ENCODE assay signal across 29 mouse cellular contexts in genomic region chr11:117766275-117766674, GRCm38 (mm10). TPM values are rescaled to one million over a fixed set of nuclear protein-coding genes. Genes with fewer than 3 reads are reported as not detected.
DNase-seq lines count a peak whose midpoint lies in the region; ATAC-seq and TF ChIP-seq lines count a peak whose summit lies in the region.
"Had no signal": no experiment of that assay in that cellular context is flagged by ENCODE, and none has a peak within 500 bp of the region (broad histone marks: within the 10 kb centered on the region; RNA-seq: fewer than 3 reads in every experiment).

No protein-coding gene starts in this region.

- 81% methylated on average over 3 of the region's 3 CpGs for WGBS in embryonic facial prominence, embryonic 13.5 days
- 90% methylated on average over 3 of the region's 3 CpGs for WGBS in embryonic facial prominence, embryonic 10.5 days
- 58% methylated on average over 3 of the region's 3 CpGs for WGBS in kidney, adult 2 months

- no peak for TF ChIP-seq POLR2A in kidney, adult 2 months (IDR thresholded peaks at IDR 0.05; ENCODE audit: low read depth, low read length)

- no peak for DNase-seq in embryonic facial prominence, embryonic 10.5 days (ENCODE audit: low spot score)
- peak; percentile 28 for DNase-seq in kidney, adult 2 months
- no peak for DNase-seq in kidney, postnatal 36 days
- no peak for DNase-seq in layer of hippocampus, adult 2 months (ENCODE audit: low spot score in 2 of 2)
- DNase-seq in layer of hippocampus, adult 11-12 months (ENCODE audit: low spot score): no peak
- DNase-seq in brain, adult 2 months (ENCODE audit: low read depth, low spot score): peak; percentile 65
- DNase-seq: adrenal gland, adult 8-10 months; adrenal gland, postnatal 25 days; cerebellum, adult 18-20 months; cerebellum, adult 9-10 months; cerebellum, postnatal 14 days; gastrocnemius, adult 2 months; gastrocnemius, postnatal 14 days; heart, adult 11 months; heart, postnatal 14 days; heart, postnatal 4 days had no signal

- H3K9me3 ChIP-seq in embryonic facial prominence, embryonic 13.5 days: no peaks in the 10 kb centered on the region
- H3K9me3 ChIP-seq in embryonic facial prominence, embryonic 10.5 days: no peaks in the 10 kb centered on the region
- H3K9me3 ChIP-seq: embryonic facial prominence, embryonic 12.5 days; forebrain, embryonic 12.5 days; forebrain, embryonic 15.5 days; heart, embryonic 13.5 days had no signal

- H3K27ac ChIP-seq in embryonic facial prominence, embryonic 13.5 days: no peak overlapping the region
- no peak overlapping the region for H3K27ac ChIP-seq in embryonic facial prominence, embryonic 10.5 days (replicated peaks)
- H3K27ac ChIP-seq in kidney, adult 2 months (ENCODE audit: insufficient read depth, low read depth, low read length): peak overlapping the region; percentile 2
- peak overlapping the region; percentile 32; the same call in 1 of the 2 replicates for H3K27ac ChIP-seq in layer of hippocampus, adult 2 months
- H3K27ac ChIP-seq: embryonic facial prominence, embryonic 12.5 days; forebrain, embryonic 12.5 days; forebrain, embryonic 15.5 days; gastrocnemius, adult 2 months; heart, embryonic 13.5 days; hindbrain, embryonic 14.5 days; hindbrain, postnatal 0 days had no signal

- 0 out of 2 replicates have a peak overlapping the region, but pooled peaks have one; percentile 16 for H3K9ac ChIP-seq in embryonic facial prominence, embryonic 13.5 days
- H3K9ac ChIP-seq: embryonic facial prominence, embryonic 12.5 days; forebrain, embryonic 12.5 days; forebrain, embryonic 15.5 days; heart, embryonic 13.5 days; hindbrain, embryonic 14.5 days had no signal

- no peaks in the 10 kb centered on the region for H3K4me1 ChIP-seq in embryonic facial prominence, embryonic 13.5 days
- H3K4me1 ChIP-seq in embryonic facial prominence, embryonic 10.5 days: peaks cover 10% of the 10 kb centered on the region; the same call in 1 of the 2 replicates
- H3K4me1 ChIP-seq in kidney, adult 2 months (ENCODE audit: control insufficient read depth, insufficient read depth, low read length): peaks cover 10% of the 10 kb centered on the region
- H3K4me1 ChIP-seq: embryonic facial prominence, embryonic 12.5 days had no signal

- H3K4me3 ChIP-seq in embryonic facial prominence, embryonic 13.5 days: no peak overlapping the region
- no peak overlapping the region for H3K4me3 ChIP-seq in embryonic facial prominence, embryonic 10.5 days
- H3K4me3 ChIP-seq in kidney, adult 2 months (ENCODE audit: insufficient read depth, low read depth, low read length): no peak overlapping the region
- no peak overlapping the region for H3K4me3 ChIP-seq in layer of hippocampus, adult 2 months
- H3K4me3 ChIP-seq: embryonic facial prominence, embryonic 12.5 days; erythroblast, embryonic 14.5 days; forebrain, embryonic 12.5 days; forebrain, embryonic 15.5 days; gastrocnemius, adult 2 months; heart, embryonic 13.5 days had no signal

- no peak for ATAC-seq in embryonic facial prominence, embryonic 13.5 days (ENCODE audit: insufficient number of reproducible peaks, insufficient read depth, low FRiP score, low TSS enrichment, low read depth)
- ATAC-seq: activated CD4-positive, CD25-positive, alpha-beta regulatory T cell, adult 4 months; forebrain, embryonic 15.5 days; hindbrain, postnatal 0 days had no signal

- no peak overlapping the region for H3K4me2 ChIP-seq in embryonic facial prominence, embryonic 13.5 days
- H3K4me2 ChIP-seq: embryonic facial prominence, embryonic 12.5 days; forebrain, embryonic 12.5 days; forebrain, embryonic 15.5 days; heart, embryonic 13.5 days; hindbrain, embryonic 14.5 days had no signal

- no peak for TF ChIP-seq CTCF in kidney, adult 2 months (conservative IDR thresholded peaks at IDR 0.05; ENCODE audit: insufficient read depth, insufficient read length, low read depth, low read length)
- no peak for TF ChIP-seq CTCF in layer of hippocampus, adult 2 months (conservative IDR thresholded peaks at IDR 0.05)

- peaks cover 76% of the 10 kb centered on the region for H3K36me3 ChIP-seq in embryonic facial prominence, embryonic 13.5 days
- H3K36me3 ChIP-seq in embryonic facial prominence, embryonic 10.5 days (replicated peaks): peaks cover 70% of the 10 kb centered on the region
- no peaks in the 10 kb centered on the region for H3K36me3 ChIP-seq in kidney, adult 2 months (ENCODE audit: control insufficient read depth, insufficient read depth, low read length)

- H3K27me3 ChIP-seq in embryonic facial prominence, embryonic 13.5 days: no peaks in the 10 kb centered on the region
- no peaks in the 10 kb centered on the region for H3K27me3 ChIP-seq in embryonic facial prominence, embryonic 10.5 days (replicated peaks; ENCODE audit: low read depth, poor library complexity, severe bottlenecking)
- no peaks in the 10 kb centered on the region for H3K27me3 ChIP-seq in kidney, adult 2 months (replicated peaks; ENCODE audit: control insufficient read depth, insufficient read depth, low read length)
- H3K27me3 ChIP-seq: embryonic facial prominence, embryonic 12.5 days; forebrain, embryonic 12.5 days; forebrain, embryonic 15.5 days; heart, embryonic 13.5 days had no signal

RNA-seq across cellular contexts. Expression of gene Tmc8, which starts 15.6 kb away (rescaled TPM):
- polyA plus RNA-seq in embryonic facial prominence, embryonic 13.5 days (2015; fragmentation: Nextera tagmentation; extraction: Ambion mirVana): 0.74 and 1.3 TPM in 2 replicates
- 1.2 and 1.4 TPM in 2 replicates for polyA plus RNA-seq in embryonic facial prominence, embryonic 10.5 days (2016; fragmentation: Nextera tagmentation; extraction: Ambion mirVana)
- 3.3 and 5.3 TPM in 2 replicates for polyA plus RNA-seq in kidney, adult 2 months (2012; rRNA removed)
- under 1 TPM; 0.64 to 0.91 TPM for total RNA-seq in layer of hippocampus, adult 2 months (2021)

RNA-seq across cellular contexts. Expression of gene Tmc6, which starts 15.7 kb away (rescaled TPM):
- polyA plus RNA-seq in embryonic facial prominence, embryonic 13.5 days (2015; fragmentation: Nextera tagmentation; extraction: Ambion mirVana): 19.0 and 20.4 TPM in 2 replicates
- polyA plus RNA-seq in embryonic facial prominence, embryonic 10.5 days (2016; fragmentation: Nextera tagmentation; extraction: Ambion mirVana): 16.6 and 19.8 TPM in 2 replicates
- 41.2 and 48.4 TPM in 2 replicates for polyA plus RNA-seq in kidney, adult 2 months (2012; rRNA removed)
- total RNA-seq in layer of hippocampus, adult 2 months (2021): 1 to 10 TPM; 6.6 to 8.4 TPM

RNA-seq across cellular contexts. Expression of gene 6030468B19Rik, which starts 31.2 kb away (rescaled TPM):
- 0.50 TPM in 1 of 2 replicates, not detected in the other for polyA plus RNA-seq in embryonic facial prominence, embryonic 13.5 days (2015; fragmentation: Nextera tagmentation; extraction: Ambion mirVana)
- polyA plus RNA-seq in embryonic facial prominence, embryonic 10.5 days (2016; fragmentation: Nextera tagmentation; extraction: Ambion mirVana): 0.69 and 1.4 TPM in 2 replicates
- 0.09 TPM in 1 of 2 replicates, not detected in the other for polyA plus RNA-seq in kidney, adult 2 months (2012; rRNA removed)
- under 1 TPM; 0.34 to 0.46 TPM for total RNA-seq in layer of hippocampus, adult 2 months (2021)
- total RNA-seq: adrenal gland, adult 8-10 months; adrenal gland, postnatal 25 days; ES-E14; gastrocnemius, adult 2 months; gastrocnemius, postnatal 14 days; gastrocnemius, postnatal 4 days; heart, adult 8-10 months; heart, postnatal 14 days; heart, postnatal 4 days; hindbrain, postnatal 0 days had no signal
- polyA plus RNA-seq: forebrain, embryonic 12.5 days; forebrain, embryonic 15.5 days; hindbrain, embryonic 11.5 days; hindbrain, postnatal 0 days had no signal

RNA-seq across cellular contexts. Expression of gene Gm20708, which starts 43.2 kb away (rescaled TPM):
- 0.66 and 0.99 TPM in 2 replicates for polyA plus RNA-seq in embryonic facial prominence, embryonic 13.5 days (2015; fragmentation: Nextera tagmentation; extraction: Ambion mirVana)
- 0.28 and 0.41 TPM in 2 replicates for polyA plus RNA-seq in embryonic facial prominence, embryonic 10.5 days (2016; fragmentation: Nextera tagmentation; extraction: Ambion mirVana)
- 0.18 and 0.22 TPM in 2 replicates for polyA plus RNA-seq in kidney, adult 2 months (2012; rRNA removed)
- 1 to 10 TPM; 1.6 to 1.7 TPM for total RNA-seq in layer of hippocampus, adult 2 months (2021)
- total RNA-seq: hindbrain, postnatal 0 days had no signal

RNA-seq across cellular contexts. Expression of gene Syngr2, which starts 43.2 kb away (rescaled TPM):
- 41.4 and 43.4 TPM in 2 replicates for polyA plus RNA-seq in embryonic facial prominence, embryonic 13.5 days (2015; fragmentation: Nextera tagmentation; extraction: Ambion mirVana)
- 27.7 and 29.9 TPM in 2 replicates for polyA plus RNA-seq in embryonic facial prominence, embryonic 10.5 days (2016; fragmentation: Nextera tagmentation; extraction: Ambion mirVana)
- 150 and 155 TPM in 2 replicates for polyA plus RNA-seq in kidney, adult 2 months (2012; rRNA removed)
- 10 to 100 TPM; 10.2 to 13.4 TPM for total RNA-seq in layer of hippocampus, adult 2 months (2021)

Comparison
In these comparisons a context has a peak if more than half of its experiments do, and no peak if none do; other contexts are left out.
1. DNase-seq: peak in kidney, adult 2 months (single experiment) and brain, adult 2 months (single experiment); none in embryonic facial prominence, embryonic 10.5 days (single experiment), kidney, postnatal 36 days (0 of 2), layer of hippocampus, adult 2 months (0 of 2) and layer of hippocampus, adult 11-12 months (single experiment).
2. H3K27ac ChIP-seq: peak in kidney, adult 2 months (single experiment) and layer of hippocampus, adult 2 months (single experiment); none in embryonic facial prominence, embryonic 13.5 days (single experiment) and embryonic facial prominence, embryonic 10.5 days (single experiment).